Mouse (Mus musculus) CH12.LX (cell line): ENCODE measurements at regions not wholly inside any gene's neighbourhood (a gene's known extent, or its start where the extent isn't known, plus 50 kb on each side); places are given as distances from the start of the nearest gene placed in this dataset.

Experiments used
- DNase-seq: peaks from one replicate; pipeline ENCODE4 v3.0.0-alpha.2; 2013; ENCODE audit errors: extremely low read depth
- H3K27ac ChIP-seq: 2 replicates; pipeline ENCODE4 v1.5.1; 2012; ENCODE audit warnings: low read depth, mild to moderate bottlenecking, control low read depth, moderate library complexity; ENCODE audit not compliant: insufficient read depth
- H3K27me3 ChIP-seq: replicated peaks from 2 replicates; pipeline ENCODE3; 2012; ENCODE audit warnings: inconsistent platforms
- H3K36me3 ChIP-seq, 2 experiments: replicated peaks in 1 of 2; 2 replicates each; pipeline versions ENCODE3 to v1.6.1; 2012; ENCODE audit warnings: inconsistent platforms in 1 of 2, low read length in 1 of 2, mild to moderate bottlenecking in 1 of 2, mixed read lengths in 1 of 2, moderate library complexity in 1 of 2; ENCODE audit not compliant: control insufficient read depth in 1 of 2, insufficient read depth in 1 of 2
- H3K4me1 ChIP-seq, 2 experiments: 2 replicates each; pipeline ENCODE4 v1.6.1; 2012; ENCODE audit warnings: inconsistent platforms in 1 of 2, moderate library complexity in 1 of 2; ENCODE audit not compliant: insufficient read depth in 2 of 2, control insufficient read depth in 1 of 2
- H3K4me2 ChIP-seq: 2 replicates; pipeline ENCODE4 v1.6.1; 2012; ENCODE audit warnings: low read depth, mild to moderate bottlenecking, control low read depth; ENCODE audit not compliant: poor library complexity, insufficient read depth, severe bottlenecking
- H3K4me3 ChIP-seq, 3 experiments: fragments of 150-350 bp in 1 of 3; sonication (generic) in 1 of 3; replicated peaks in 1 of 3; 2 replicates each; pipeline versions ENCODE3 to v1.5.1; 2011 to 2012; ENCODE audit warnings: low read depth in 2 of 3, low read length in 2 of 3, mild to moderate bottlenecking in 2 of 3, moderate library complexity in 2 of 3, control low read depth in 1 of 3, improper control_type of control experiment in 1 of 3, inconsistent platforms in 1 of 3, mixed read lengths in 1 of 3; ENCODE audit not compliant: poor library complexity in 1 of 3
- H3K79me2 ChIP-seq: replicated peaks from 2 replicates; pipeline ENCODE4 v1.6.1; 2012; ENCODE audit warnings: mild to moderate bottlenecking, moderate library complexity; ENCODE audit not compliant: control insufficient read depth, poor library complexity, insufficient read depth, severe bottlenecking; ENCODE audit errors: extremely low read depth
- H3K9ac ChIP-seq: 2 replicates; pipeline ENCODE4 v1.6.1; 2012; ENCODE audit warnings: low read depth, mild to moderate bottlenecking, control low read depth, moderate library complexity; ENCODE audit not compliant: insufficient read depth
- H3K9me3 ChIP-seq: replicated peaks from 2 replicates; pipeline ENCODE3; 2012; ENCODE audit warnings: low read length, inconsistent platforms, mixed read lengths
- CHD2 ChIP-seq: IDR thresholded peaks from 2 replicates; pipeline ENCODE4 v1.6.1; 2011; ENCODE audit warnings: low read length, improper control_type of control experiment
- CTCF ChIP-seq, 2 experiments: IDR thresholded peaks in 1 of 2; conservative IDR thresholded peaks in 1 of 2; 2 replicates each; pipeline ENCODE4 v1.5.1; 2011 to 2012; ENCODE audit warnings: low read depth in 2 of 2, low read length in 2 of 2, improper control_type of control experiment in 1 of 2, inconsistent platforms in 1 of 2, mild to moderate bottlenecking in 1 of 2, moderate library complexity in 1 of 2
- IRF4 ChIP-seq: IDR thresholded peaks from 2 replicates; pipeline ENCODE4 v1.6.1; 2014; ENCODE audit warnings: low read depth, mild to moderate bottlenecking, inconsistent platforms, low read length, improper control_type of control experiment
- MAFK ChIP-seq: IDR thresholded peaks from 2 replicates; pipeline ENCODE4 v1.6.1; 2011; ENCODE audit warnings: low read length, improper control_type of control experiment; ENCODE audit not compliant: insufficient replicate concordance
- MAX ChIP-seq: IDR thresholded peaks from 2 replicates; pipeline ENCODE4 v1.6.1; 2011; ENCODE audit warnings: low read length, improper control_type of control experiment
- MAZ ChIP-seq: IDR thresholded peaks from 2 replicates; pipeline ENCODE4 v1.6.1; 2012; ENCODE audit warnings: low read depth, mild to moderate bottlenecking, inconsistent platforms, low read length, improper control_type of control experiment, moderate library complexity
- POLR2AphosphoS2 ChIP-seq: IDR thresholded peaks from 2 replicates; pipeline ENCODE4 v1.6.1; 2011; ENCODE audit warnings: low read depth, low read length, improper control_type of control experiment
- SMC3 ChIP-seq: IDR thresholded peaks from 2 replicates; pipeline ENCODE4 v1.6.1; 2011; ENCODE audit warnings: low read depth, low read length, improper control_type of control experiment
- TCF12 ChIP-seq: IDR thresholded peaks from 2 replicates; pipeline ENCODE4 v1.6.1; 2014; ENCODE audit warnings: low read depth, mild to moderate bottlenecking, inconsistent platforms, low read length, improper control_type of control experiment
- USF1 ChIP-seq: IDR thresholded peaks from 2 replicates; pipeline ENCODE4 v1.6.1; 2014; ENCODE audit warnings: low read depth, mild to moderate bottlenecking, inconsistent platforms, low read length, improper control_type of control experiment
- USF2 ChIP-seq: conservative IDR thresholded peaks from 2 replicates; pipeline ENCODE4 v1.6.1; 2011; ENCODE audit warnings: low read depth, low read length, improper control_type of control experiment
- ZKSCAN1 ChIP-seq: IDR thresholded peaks from 2 replicates; pipeline ENCODE4 v1.6.1; 2012; ENCODE audit warnings: low read depth, inconsistent platforms, low read length, improper control_type of control experiment, borderline replicate concordance
- ZMIZ1 ChIP-seq: IDR thresholded peaks from 2 replicates; pipeline ENCODE4 v1.6.1; 2012; ENCODE audit warnings: low read depth, mild to moderate bottlenecking, inconsistent platforms, low read length, improper control_type of control experiment
- dilution Hi-C: fragments of 300-500 bp; cut with MboI; formaldehyde crosslinking; loops from 2 replicates; pipeline ENCODE4 v1.14.3; 2020; ENCODE audit warnings: low sequenced_read_pairs; ENCODE audit not compliant: extremely low pct_unique_long_range_greater_than_20kb, extremely low pct_ligation_motif_present
- in situ Hi-C: fragments of 300-500 bp; cut with MboI; formaldehyde crosslinking; loops from 3 replicates; pipeline ENCODE4 v1.14.3; 2019; ENCODE audit warnings: low sequenced_read_pairs, low pct_ligation_motif_present, low pct_unique_long_range_greater_than_20kb, mixed read lengths

DNA sequence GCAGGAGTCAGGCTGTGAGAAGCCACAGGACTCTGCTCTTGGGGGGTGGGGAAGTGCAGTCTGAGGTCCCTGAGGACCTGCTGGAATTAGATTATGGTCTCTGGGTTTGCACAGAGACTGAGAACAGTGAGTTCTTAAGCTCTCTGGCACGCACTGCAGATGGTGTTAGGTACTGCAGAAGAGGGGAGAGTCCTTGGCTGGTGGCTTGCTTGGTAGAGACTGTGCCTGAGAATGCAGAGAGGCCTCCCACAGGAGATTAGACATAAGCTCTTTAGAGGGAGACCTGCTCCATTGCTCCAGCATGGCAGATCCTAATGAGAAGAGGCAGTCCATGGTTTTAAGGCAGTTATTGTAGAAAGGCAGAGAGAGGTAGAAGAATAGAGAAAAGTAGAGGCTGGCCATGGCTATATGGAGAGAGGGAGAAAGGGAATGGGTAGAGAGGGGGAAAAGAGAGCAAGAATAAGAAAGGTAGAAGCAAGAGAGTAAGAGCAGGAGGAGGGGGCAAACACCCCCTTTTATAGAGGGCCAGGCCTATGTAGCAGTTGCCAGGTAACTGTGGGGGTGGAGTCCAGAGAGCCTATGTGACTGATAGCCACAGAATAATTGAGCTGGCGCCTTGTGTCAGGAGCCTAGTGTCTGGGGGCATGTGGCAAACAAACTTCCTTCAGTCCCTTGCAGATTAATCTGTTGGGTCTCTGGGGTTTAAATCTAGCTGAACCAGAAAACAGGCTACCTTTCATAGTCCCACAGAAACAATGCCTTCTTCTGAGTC lies 591.3 kb upstream of the Arrdc3 start:
- no peaks in the 10 kb centered on the region for H3K9me3 ChIP-seq
- H3K9ac ChIP-seq, result no peak overlapping the region
- no peak overlapping the region for H3K27ac ChIP-seq
- H3K27me3 ChIP-seq, result no peaks in the 10 kb centered on the region
- no peaks in the 10 kb centered on the region for H3K79me2 ChIP-seq
- in situ Hi-C loops, result no loop called here
- TF ChIP-seq USF1 (no peak), MAZ (no peak), TCF12 (no peak), USF2 (no peak), POLR2AphosphoS2 (no peak), ZMIZ1 (no peak), CTCF (conservative IDR thresholded peaks at IDR 0.05 in 1 of 2, IDR thresholded peaks at IDR 0.05 in 1 of 2; ENCODE audit: low read depth in 2 of 2, low read length in 2 of 2) (no peak)
- TF ChIP-seq, all 38 proteins: peak for 0
- no peaks in the 10 kb centered on the region for H3K4me1 ChIP-seq
- no peak for DNase-seq
- no peak overlapping the region for H3K4me2 ChIP-seq
- no peaks in the 10 kb centered on the region for H3K36me3 ChIP-seq
- no peak overlapping the region for H3K4me3 ChIP-seq
- dilution Hi-C loops, result no loop called here

- dilution Hi-C loops (no loop called here), in situ Hi-C loops (no loop called here)
- no peak for DNase-seq
- Histone ChIP-seq H3K79me2 (no peaks in the 10 kb centered on the region), H3K36me3 (no peaks in the 10 kb centered on the region), H3K4me3 (no peak overlapping the region), H3K4me2 (no peak overlapping the region), H3K27me3 (no peaks in the 10 kb centered on the region)
- no peak for TF ChIP-seq SMC3
- TF ChIP-seq CTCF (conservative IDR thresholded peaks at IDR 0.05 in 1 of 2, IDR thresholded peaks at IDR 0.05 in 1 of 2; ENCODE audit: low read depth in 2 of 2, low read length in 2 of 2), result 0 out of 4 replicates have a peak, but pooled peaks of 1 of the 2 experiments have one; percentile 6
- TF ChIP-seq, all 38 proteins: peak for 1
- no peaks in the 10 kb centered on the region for H3K4me1 ChIP-seq
- no peak overlapping the region for H3K9ac ChIP-seq
- H3K9me3 ChIP-seq, result no peaks in the 10 kb centered on the region
- no peak overlapping the region for H3K27ac ChIP-seq
These were observed 587.5 kb upstream of the Arrdc3 start for GRCm38 (mm10) chr13:80295723-80296122.

DNA sequence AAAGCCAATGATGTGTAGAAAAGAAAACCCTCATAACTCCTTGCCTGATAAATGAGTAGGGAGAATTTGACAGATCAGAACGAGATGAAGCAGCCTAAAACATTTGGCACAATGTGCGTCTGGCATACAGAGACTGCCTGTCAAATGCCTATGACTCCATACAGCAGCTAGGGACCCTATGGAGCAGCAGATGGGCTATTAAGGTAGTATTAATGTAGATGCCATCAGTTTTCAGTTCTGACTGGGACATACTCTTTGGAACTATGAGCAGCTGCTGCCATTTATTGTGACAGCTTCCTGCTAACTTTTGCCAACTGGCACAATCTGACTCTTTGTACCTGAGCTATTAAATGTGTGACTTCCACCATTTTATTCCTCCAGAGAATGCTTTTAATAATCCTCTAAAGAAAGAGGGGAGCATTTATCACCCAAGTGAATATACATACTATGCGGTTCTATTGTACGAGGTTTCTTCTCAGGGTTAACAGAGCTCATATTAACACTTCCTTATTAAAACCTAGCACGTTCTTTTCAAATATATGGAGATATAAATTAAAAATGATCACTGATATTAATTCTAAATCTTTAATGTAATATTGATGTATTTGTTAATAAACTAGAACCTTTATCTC lies 549.0 kb upstream of the Arrdc3 start:
- H3K79me2 ChIP-seq, result no peaks in the 10 kb centered on the region
- H3K4me1 ChIP-seq, result no peaks in the 10 kb centered on the region
- in situ Hi-C loops (no loop called here), dilution Hi-C loops (no loop called here)
- no peak overlapping the region for H3K4me3 ChIP-seq
- no peaks in the 10 kb centered on the region for H3K9me3 ChIP-seq
- no peak overlapping the region for H3K27ac ChIP-seq
- TF ChIP-seq MAFK (no peak), CHD2 (no peak), MAX (no peak), ZKSCAN1 (no peak), IRF4 (no peak)
- H3K27me3 ChIP-seq, result no peaks in the 10 kb centered on the region
- H3K9ac ChIP-seq, result no peak overlapping the region
- no peaks in the 10 kb centered on the region for H3K36me3 ChIP-seq
- DNase-seq, result no peak
- H3K4me2 ChIP-seq, result no peak overlapping the region
